Mouse (Mus musculus): ENCODE results near the gene Cenph. TPM values are rescaled to one million over a fixed set of nuclear protein-coding genes. Genes with fewer than 3 reads are reported as not detected.
"Not testable (repeated sequence)": the region's sequence is repeated elsewhere in the genome, so short reads cannot be mapped to it uniquely, and the experiment has no call there.

Gene Cenph
- total RNA-seq, 2 experiments from 2014 or later = 2.1 to 2.8 TPM

- intact Hi-C loops (cut with DNase I) = no loop called here
- no peak for DNase-seq
These were observed 27.1 kb downstream of the Cenph start for GRCm38 (mm10) chr13:100748638-100749037.

DNA sequence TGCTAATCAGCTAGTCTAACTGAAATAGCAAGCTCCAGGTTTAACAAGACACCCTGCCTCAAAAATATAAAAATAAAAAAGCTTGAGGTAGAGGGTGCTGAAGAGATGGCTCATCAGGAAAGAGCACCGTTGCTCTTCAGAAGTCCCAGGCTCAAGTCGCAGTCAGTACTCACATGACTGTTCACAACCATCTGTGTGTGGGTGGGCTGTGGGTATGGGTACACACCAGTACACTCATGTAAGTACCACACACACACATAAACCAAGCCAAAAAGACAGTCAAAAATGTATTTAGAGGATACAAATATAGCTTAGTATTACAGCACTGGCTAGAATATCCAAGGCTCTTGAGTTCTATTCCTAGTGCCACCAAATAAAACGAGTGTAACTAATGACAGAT, 29.6 kb downstream of the Cenph start:
- intact Hi-C loops (cut with DNase I) = no loop called here
- no peak for DNase-seq

- peak; percentile 96 for DNase-seq
- intact Hi-C loops (cut with DNase I) = loop anchor here (1.0 kb wide), 2 partner anchors 14 to 89 kb away; partner anchors contain the start of genes Cdk7 and Slc30a5
These were observed 31.5 kb downstream of the Cenph start, which contains the start of gene Mrps36 for GRCm38 (mm10) chr13:100744036-100744744. Mrps36 (minus strand) TSS chr13:100744659.

DNA sequence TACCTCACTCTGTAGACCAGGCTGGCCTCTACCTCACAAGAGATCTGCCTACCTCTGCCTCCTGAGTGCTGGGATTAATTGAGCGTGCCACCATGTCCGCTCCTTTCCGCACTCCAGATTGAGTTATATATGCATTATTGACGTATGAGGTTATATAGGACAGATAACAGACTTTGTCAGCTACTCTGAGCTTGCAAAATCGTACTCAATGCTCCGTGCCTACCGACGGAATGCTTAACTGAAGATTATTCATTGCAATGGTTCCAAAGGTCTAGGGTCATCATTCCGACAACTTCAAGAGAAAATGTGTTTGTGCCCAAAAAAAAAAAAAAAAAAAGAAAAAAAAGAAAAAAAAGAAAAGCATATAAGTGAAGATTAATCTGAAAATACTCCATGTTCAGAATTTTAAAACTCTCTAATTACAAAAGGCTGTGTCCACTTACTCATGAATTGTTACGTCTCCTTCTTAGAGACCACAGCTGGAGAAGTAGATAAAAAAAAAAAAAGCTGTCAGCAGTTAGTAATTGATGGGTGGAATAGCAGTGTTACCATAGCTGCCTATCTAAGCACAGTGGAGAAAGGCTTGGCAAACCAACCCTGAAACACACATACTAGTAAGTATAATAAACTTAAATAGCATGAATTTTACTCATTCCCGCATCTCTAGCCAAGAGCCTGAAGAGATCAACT, 32.2 kb downstream of the Cenph start:
- DNase-seq = peak in 1 of 2 experiments; percentile 5
- intact Hi-C loops (cut with DNase I) = loop anchor here (1.0 kb wide), 2 partner anchors 13 to 90 kb away; partner anchors contain the start of genes Cdk7 and Slc30a5

- peak in 1 of 2 experiments; percentile 5 for DNase-seq
- intact Hi-C loops (cut with DNase I) = no loop called here
These were observed 32.9 kb downstream of the Cenph start for GRCm38 (mm10) chr13:100742831-100743230.

- intact Hi-C loops (cut with DNase I) = loop anchor here (5.0 kb wide), 1 partner anchor 80 kb away; the partner anchor contains the start of genes Ak6, Rad17 and Taf9
- DNase-seq = no peak
These were observed 42.9 kb downstream of the Cenph start for GRCm38 (mm10) chr13:100732756-100733155.

- not testable (repeated sequence) for DNase-seq
- intact Hi-C loops (cut with DNase I) = loop anchor here (5.0 kb wide), 1 partner anchor 79 kb away; the partner anchor contains the start of genes Ak6, Rad17 and Taf9
These were observed 44.1 kb downstream of the Cenph start for GRCm38 (mm10) chr13:100731462-100732046.

DNA sequence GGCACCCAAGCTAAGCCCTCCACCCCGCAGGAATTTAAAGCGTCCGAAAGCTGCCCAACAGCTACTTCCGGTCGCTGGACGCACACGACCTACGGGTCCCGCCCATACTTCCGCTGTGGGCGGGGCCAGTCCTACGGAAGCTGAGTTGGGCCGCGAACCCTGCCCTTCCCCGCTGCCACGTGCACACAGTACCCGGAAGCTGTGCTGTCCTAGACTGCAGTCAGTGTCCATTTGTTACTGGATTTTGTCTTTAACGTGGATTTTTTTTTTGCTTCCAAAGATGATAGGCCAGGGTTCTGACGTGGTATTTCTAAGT, 44.9 kb downstream of the Cenph start, which contains the start of gene Cdk7:
Gene Cdk7, minus strand, starts transcription at position 79 of the 316 bp plus-strand sequence.
- DNase-seq = peak; percentile 95 to 96
- intact Hi-C loops (cut with DNase I) = loop anchor here (1.0 to 5.0 kb wide), 2 partner anchors 13 to 79 kb away; partner anchors contain the start of genes Ak6, Mrps36, Rad17 and Taf9

DNA sequence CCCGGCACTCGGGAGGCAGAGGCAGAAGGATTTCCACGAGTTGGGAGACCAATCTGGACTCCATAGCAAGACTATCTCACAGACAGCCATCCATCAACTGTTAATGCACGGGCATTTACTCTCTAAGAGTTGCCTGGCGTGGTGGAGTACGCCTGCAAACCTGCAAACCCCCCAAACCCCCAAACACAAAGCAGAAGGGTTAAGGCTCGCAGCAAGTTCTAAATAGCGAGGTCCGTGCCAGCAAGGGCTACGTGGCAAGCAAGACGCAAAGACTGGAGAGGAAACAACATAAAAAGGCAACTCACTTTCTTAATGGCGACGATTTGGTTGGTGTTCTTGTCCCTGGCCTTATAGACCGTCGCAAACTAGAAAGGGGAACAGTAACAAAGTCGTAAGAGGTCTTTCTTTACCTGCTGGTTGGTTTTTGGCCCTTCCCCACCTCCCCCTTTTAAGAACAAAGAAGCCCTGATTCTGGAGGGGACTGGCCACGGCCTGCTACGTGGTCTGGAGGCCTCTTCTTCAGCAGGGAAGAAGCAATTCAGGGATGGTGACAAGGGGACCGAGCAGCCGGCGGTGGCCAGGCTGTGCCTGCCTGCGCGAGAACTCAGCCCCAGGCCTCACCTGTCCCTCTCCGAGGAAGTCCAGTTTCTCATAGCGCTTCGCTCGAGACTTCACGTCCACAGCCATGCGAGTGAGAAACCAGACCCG, 45.4 kb downstream of the Cenph start:
- intact Hi-C loops (cut with DNase I) = loop anchor here (1.0 to 5.0 kb wide), 2 partner anchors 14 to 78 kb away; partner anchors contain the start of genes Ak6, Mrps36, Rad17 and Taf9

DNA sequence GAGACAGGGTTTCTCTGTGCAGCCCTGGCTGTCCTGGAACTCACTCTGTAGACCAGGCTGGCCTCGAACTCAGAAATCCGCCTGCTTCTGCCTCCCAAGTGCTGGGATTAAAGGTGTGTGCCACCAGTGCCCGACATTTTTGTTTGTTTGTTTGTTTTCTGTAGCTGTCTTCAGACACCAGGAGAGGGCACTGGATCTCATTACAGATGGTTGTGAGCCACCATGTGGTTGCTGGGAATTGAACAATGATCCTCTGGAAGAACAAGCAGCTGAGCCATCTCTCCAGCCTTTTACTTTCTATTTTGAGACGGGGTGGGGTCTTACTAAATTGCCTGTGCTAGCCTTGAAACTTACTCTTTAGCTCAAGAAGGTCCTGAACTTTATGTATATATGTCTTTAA, 47.2 kb downstream of the Cenph start:
- DNase-seq; intact Hi-C loops (cut with DNase I): not testable (repeated sequence)

More for the DNA sequence above, 45.4 kb downstream of the Cenph start:
- peak in 1 of 2 experiments; percentile 39 for DNase-seq

- DNase-seq = no peak
- intact Hi-C loops (cut with DNase I) = no loop called here
These were observed 47.6 kb downstream of the Cenph start for GRCm38 (mm10) chr13:100728086-100728485.

GRCm38 (mm10) chr13:100725194-100725593, 50.5 kb downstream of the Cenph start:
- no peak for DNase-seq
- intact Hi-C loops (cut with DNase I) = no loop called here

GRCm38 (mm10) chr13:100724051-100724754, 51.5 kb downstream of the Cenph start:
- DNase-seq = peak in 1 of 2 experiments; percentile 35
- intact Hi-C loops (cut with DNase I) = no loop called here

- no peak for DNase-seq
These were observed 54.0 kb downstream of the Cenph start for GRCm38 (mm10) chr13:100721656-100722055.

DNA sequence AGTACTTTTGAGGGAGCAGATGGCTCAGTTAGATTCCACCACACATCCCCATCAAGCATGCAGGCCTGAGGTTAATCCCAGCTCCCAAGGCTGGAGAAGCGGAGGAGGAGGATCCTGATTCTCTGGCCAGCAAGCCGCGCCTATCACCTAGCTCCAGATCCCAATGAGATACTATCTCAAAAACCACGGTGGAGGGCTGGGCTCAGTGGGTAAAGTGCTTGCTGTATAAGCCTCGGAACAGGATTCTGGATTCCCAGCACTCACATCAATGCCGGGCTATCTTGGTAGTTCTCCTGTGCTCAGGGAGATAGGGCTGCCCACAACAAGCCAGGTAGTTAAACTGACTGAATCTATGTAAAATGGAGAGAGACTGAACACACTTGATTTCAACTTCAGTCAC, 60.2 kb downstream of the Cenph start:
- DNase-seq = no peak
- intact Hi-C loops (cut with DNase I) = no loop called here

More at GRCm38 (mm10) chr13:100721656-100722055, 54.0 kb downstream of the Cenph start:
- intact Hi-C loops (cut with DNase I) = no loop called here

Other genes with a start within 250 kb of the Cenph start
- gene Ocln, start 223.2 kb downstream of the Cenph start, total RNA-seq (2021) = 1 to 10 TPM in 1 of 2 experiments, under 1 TPM in 1; 0.94 to 1.2 TPM
- gene Marveld2, start 158.9 kb downstream of the Cenph start, total RNA-seq (2021) = 1 to 10 TPM; 1.1 to 1.4 TPM
- gene Ak6, start 124.9 kb downstream of the Cenph start, total RNA-seq (2021) = 10 to 100 TPM; 77.7 to 78.5 TPM
- gene Rad17, start 124.8 kb downstream of the Cenph start, total RNA-seq (2021) = 10 to 100 TPM; 19.9 to 20.2 TPM
- 10 to 100 TPM; 14.7 to 16.8 TPM for gene Taf9, start 124.3 kb downstream of the Cenph start, total RNA-seq (2021)
- 1 to 10 TPM; 1.5 to 2.0 TPM for gene Ccdc125, start 106.2 kb downstream of the Cenph start, total RNA-seq (2021)
- gene Cdk7, start 45.0 kb downstream of the Cenph start, total RNA-seq (2021) = 10 to 100 TPM; 29.5 to 34.8 TPM
- 100 to 1,000 TPM; 163 to 174 TPM for gene Mrps36, start 31.2 kb downstream of the Cenph start, total RNA-seq (2021)
- 10 to 100 TPM; 19.3 to 27.8 TPM for gene Ccnb1, start 10.7 kb upstream of the Cenph start, total RNA-seq (2021)
- gene Slc30a5, start 57.5 kb upstream of the Cenph start, total RNA-seq (2021) = 10 to 100 TPM; 28.9 to 32.2 TPM